Comparison of ENCODE assay signal across 14 mouse cellular contexts in the genomic region with DNA sequence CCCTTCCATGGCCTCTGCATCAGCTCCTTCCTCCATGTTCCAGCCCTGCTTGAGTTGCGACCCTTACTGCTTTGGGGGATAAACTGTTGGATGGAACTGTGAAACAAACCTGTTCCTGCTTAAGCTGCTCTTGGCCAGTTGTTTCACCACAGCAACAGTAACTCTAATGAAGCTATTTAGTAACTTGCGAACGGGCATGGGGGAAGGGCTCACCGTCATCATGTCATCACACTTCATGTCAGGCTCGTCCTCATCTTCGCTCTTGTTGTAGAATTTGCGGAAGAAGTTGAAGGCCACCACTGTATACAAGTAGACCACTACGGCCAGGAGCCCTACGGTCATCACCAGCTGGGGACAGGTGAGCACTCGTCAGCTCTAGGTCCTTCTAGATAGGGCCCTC.
"Had no signal": no experiment of that assay in that cellular context is flagged by ENCODE, and none has a peak within 500 bp of the region (broad histone marks: within the 10 kb centered on the region; RNA-seq: fewer than 3 reads in every experiment).

No protein-coding gene starts in this region.

- H3K4me3 ChIP-seq: limb, embryonic 12.5 days; liver, embryonic 15.5 days; midbrain, embryonic 10.5 days; neural tube, embryonic 13.5 days had no signal

- H3K9ac ChIP-seq: limb, embryonic 12.5 days; liver, embryonic 15.5 days; neural tube, embryonic 13.5 days had no signal

- DNase-seq: kidney, adult 8-10 months; kidney, postnatal 36 days; layer of hippocampus, adult 9-11 months; layer of hippocampus, postnatal 36 days; lung, adult 2 months; midbrain, embryonic 14.5 days; retina, postnatal 1 day; right cerebral cortex, postnatal 4 days had no signal

- H3K4me1 ChIP-seq: limb, embryonic 12.5 days; midbrain, embryonic 10.5 days; neural tube, embryonic 13.5 days had no signal

- H3K9me3 ChIP-seq: limb, embryonic 12.5 days; liver, embryonic 15.5 days; midbrain, embryonic 10.5 days; neural tube, embryonic 13.5 days had no signal

- ATAC-seq: intestine, postnatal 0 days had no signal

- H3K36me3 ChIP-seq: liver, embryonic 15.5 days; midbrain, embryonic 10.5 days; neural tube, embryonic 13.5 days had no signal

- H3K27ac ChIP-seq: limb, embryonic 12.5 days; liver, embryonic 15.5 days; midbrain, embryonic 10.5 days; neural tube, embryonic 13.5 days; stomach, postnatal 0 days had no signal

- H3K27me3 ChIP-seq: limb, embryonic 12.5 days; liver, embryonic 15.5 days; neural tube, embryonic 13.5 days had no signal

- H3K4me2 ChIP-seq: limb, embryonic 12.5 days; liver, embryonic 15.5 days; neural tube, embryonic 13.5 days had no signal
